Mouse (Mus musculus) embryo, embryonic 11 days (tissue): ENCODE results near the gene Olfr324.

Source experiments
- DNase-seq: peaks from one replicate; pipeline ENCODE4 v3.0.0-alpha.2; 2015

The Olfr324 gene

DNA sequence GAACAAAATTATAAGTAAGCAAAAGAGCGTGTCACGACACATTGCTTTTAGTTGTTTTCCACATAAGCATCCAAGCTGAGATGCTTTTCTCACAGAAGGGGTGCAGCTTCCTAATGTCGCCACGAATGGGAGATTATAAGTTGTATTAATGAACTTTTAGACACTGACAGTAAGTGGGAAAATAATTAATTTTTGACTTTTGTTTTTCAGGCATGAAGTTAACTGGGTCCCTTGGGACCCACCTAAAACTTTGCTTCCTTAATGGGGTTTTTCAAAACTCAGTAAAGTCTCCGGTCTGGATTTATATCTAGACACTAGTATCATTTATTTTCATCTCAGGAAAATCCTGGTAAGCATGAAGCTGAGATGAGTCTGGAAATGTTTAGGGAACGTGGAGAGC is at the start of gene Olfr324:
Gene Olfr324, plus strand, starts transcription at position 301 of the 400 bp plus-strand sequence.
- DNase-seq = no peak

DNA sequence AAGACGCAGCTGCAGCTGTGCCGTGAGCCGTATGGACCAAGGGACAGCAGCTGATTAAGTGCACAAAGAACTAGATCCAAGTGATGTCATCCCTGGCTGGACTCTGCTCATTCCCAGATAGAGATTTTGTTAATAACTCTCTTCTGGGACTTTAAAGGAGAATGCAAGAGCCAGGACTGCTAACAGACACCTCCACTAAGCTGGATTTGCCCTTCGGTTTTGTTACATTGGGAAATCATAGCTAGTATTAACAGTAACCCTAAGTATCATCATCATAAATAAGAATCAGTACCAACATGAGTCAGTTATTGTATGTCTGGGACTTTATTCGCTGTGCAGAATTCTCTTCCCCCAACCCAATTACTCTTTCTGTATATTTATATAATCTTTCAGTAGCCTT is 48.6 kb upstream of the Olfr324 start, which contains the start of gene Olfr329-ps:
Gene Olfr329-ps, minus strand, starts transcription at position 101 of the 400 bp plus-strand sequence.
- no peak for DNase-seq

DNA sequence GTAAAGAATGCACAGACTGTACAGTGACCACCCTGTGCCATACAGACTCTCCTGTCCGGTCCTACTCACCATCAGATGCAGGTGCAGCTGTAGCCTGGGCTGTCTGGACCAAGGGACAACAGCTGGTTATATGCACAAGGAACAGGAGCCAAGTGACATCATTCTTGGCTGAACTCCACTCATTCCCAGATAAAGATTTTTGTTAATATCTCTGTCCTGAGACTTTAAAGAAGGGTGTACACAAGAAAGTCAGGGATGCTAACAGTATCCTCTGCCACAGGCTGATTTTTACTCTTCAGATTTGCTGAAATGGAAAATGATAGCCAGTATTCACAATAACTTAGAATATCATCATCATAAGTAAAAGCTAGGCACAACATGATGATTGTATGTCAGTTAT is 39.4 kb upstream of the Olfr324 start, which contains the start of gene Olfr328:
Gene Olfr328, minus strand, starts transcription at position 101 of the 400 bp plus-strand sequence.
- DNase-seq = no peak

DNA sequence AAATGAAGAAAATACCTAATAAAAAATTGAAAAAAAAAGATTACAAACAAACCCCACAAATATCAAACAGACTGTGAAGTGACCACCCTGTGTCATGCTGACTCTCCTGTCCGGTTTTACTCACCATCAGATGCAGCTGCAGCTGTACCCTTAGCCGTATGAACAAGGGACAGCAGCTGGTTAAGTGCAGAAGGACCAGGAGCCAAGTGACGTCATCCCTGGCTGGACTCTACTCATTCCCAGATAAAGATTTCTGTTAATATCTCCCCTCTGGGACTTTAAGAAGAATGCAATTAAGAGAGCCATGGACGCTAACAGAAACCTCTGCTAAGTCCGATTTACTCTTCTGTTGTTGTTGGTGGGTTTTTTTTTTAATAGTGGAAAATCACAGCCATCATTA is 24.5 kb upstream of the Olfr324 start, which contains the start of gene Olfr224:
Gene Olfr224, minus strand, starts transcription at position 149 of the 400 bp plus-strand sequence.
- no peak for DNase-seq

DNA sequence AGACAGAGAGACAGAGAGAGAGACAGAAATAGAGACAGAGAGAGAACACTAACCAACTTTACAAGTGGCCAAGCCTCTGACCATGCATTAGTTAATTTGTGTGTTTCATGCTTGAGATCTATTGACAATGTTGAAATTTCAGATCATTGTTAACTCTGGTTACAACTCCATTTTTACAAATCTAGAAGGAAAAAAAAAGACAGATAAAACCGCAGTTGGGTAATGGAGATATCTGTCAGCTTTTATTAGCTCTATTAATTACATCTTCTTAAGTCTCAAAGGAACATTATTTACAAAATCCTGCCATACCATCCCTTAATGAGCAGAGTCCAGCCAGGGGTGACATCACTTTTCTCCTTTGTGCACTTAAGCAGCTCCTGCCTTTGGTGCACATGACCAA is 17.5 kb upstream of the Olfr324 start, which contains the start of gene Olfr325:
Gene Olfr325, plus strand, starts transcription at position 301 of the 400 bp plus-strand sequence.
- DNase-seq = no peak

DNA sequence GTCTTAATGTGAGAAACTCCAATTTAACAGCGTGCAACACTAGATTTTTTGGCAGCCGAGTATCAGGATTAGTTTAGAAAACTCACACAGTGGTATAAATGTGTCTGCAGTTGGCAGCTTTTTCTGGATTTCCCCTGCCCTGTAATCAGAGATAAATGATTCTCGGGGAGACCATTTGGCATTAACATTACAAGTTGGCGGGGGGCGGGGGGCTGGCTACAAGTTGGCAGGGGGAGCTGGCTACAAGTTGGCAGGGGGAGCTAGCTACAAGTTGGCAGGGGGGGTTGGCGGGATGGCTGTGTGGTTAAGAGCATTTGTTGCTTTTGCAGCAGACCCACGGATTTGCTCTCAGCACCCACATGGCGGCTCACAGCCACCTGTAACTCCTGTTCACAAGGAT is 16.3 kb upstream of the Olfr324 start:
- no peak for DNase-seq

DNA sequence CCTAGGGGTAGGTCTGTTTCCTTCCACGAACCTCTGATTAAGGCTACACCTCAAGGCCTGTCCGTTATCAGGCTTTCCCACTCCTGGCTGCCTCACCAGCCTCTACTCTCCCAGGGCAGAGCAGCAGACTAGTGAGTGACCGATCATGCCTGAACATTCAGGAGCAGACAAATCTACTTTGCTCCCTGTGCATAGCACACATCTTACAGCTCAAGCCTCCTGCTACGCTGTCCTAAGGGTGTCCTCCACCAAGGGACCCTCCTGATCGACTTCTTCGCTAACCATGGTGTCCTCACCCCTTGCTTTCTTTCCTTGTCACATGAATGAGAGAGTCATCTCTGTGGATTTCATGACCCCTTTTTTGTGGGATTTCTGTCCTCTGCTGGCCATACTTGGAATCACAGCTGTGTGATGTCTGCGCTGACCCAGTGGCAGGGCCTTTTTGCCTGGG is 7.0 kb upstream of the Olfr324 start:
- peak; percentile 43 for DNase-seq

DNA sequence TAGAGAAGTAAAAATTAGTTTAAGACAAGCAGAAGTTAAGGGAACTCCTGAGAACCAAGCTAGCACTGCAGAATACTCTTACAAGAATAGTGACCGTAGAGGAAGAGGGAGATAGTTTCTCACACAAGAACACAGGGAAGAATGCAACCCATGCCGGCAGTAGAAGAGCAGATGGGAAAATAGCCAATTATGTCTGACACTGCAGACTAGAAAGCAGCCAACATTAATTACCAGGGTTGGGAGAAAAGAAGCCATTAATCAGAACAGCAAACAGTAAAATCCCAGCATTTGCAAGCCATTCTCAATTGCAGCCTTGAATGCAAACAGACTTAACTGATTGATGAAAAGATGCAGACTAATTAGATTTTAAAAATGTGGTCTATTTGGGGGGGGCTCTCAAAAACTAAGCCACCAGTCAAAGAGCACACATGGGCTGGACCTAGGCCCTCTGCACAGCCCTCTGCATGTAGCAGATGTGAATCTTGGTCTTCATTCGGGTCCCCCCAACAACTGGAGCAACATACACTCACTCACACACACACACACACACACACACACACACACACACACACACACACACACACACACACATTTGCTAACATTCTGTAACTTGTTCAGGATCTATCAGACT is 6.2 kb upstream of the Olfr324 start:
- DNase-seq = no peak

DNA sequence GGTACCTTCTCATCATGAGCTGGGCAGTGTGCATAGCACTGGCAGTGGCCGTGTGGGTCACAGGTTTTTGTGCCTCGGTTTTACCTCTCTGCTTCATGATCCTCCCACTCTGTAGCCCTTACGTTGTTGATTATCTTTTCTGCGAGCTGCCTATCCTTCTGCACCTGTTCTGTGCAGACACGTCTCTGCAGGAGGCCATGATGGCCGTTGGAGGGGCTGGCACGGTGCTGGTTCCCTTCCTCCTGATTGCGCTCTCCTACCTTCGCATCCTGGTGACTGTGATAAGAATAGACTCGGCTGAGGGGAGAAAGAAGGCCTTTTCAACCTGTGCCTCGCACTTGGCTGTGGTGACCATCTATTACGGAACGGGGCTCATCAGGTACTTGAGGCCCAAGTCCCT is 2.9 kb downstream of the Olfr324 start:
- DNase-seq = no peak

DNA sequence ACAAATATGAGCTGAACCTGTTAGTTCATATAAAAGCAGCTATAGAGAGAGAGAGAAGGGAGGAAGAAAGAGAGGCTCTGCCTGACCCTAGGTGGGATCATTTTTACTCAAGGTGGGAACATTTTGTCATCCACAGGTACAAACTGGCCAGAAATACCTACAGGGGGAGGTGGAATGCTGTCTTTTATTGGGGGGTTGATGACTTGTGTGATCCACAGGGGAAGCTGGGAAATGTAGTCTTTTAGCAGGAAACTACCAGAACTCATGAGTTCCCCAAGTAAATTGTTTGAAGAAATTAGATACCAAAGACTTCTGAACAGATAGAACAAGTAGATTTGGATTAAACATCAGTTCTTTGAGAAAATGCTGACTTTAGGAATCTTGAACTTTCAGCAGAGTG is 7.1 kb downstream of the Olfr324 start:
- no peak for DNase-seq

DNA sequence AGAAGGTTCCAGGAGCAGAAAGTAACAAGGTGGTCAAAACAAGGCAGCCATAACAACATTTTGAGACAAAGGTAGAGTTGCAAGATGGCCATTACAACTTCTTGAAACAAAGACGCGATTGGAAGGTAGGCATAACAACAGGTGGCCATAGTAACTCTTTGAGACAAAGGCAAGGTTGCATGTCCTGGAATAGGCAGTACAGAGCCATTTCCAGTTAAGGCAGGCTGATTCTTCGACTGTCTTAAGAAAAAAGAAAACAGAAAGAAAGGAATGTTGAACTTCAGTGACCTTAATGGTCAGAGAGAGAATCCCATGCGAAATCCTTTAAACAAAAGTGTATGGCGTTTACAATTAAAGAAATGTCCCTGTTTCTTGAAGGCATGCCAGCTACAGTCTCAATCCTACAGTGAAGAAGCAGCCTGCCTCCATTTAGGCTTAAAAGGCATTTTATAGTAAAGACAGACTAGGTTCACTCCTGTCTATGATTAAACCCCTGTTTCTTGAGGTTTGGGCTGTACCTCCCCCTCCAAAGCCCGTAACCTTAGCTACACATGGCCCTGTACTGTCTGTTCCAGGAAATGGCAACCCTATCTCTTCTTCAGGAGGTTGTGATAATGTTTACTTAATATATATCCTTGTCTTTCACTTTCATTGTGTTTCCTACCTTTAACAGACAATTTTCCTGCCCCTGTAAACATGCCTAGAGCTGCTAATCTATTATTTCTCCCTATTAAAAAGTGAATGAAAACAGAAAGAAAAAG is 8.1 kb downstream of the Olfr324 start:
- DNase-seq = no peak

DNA sequence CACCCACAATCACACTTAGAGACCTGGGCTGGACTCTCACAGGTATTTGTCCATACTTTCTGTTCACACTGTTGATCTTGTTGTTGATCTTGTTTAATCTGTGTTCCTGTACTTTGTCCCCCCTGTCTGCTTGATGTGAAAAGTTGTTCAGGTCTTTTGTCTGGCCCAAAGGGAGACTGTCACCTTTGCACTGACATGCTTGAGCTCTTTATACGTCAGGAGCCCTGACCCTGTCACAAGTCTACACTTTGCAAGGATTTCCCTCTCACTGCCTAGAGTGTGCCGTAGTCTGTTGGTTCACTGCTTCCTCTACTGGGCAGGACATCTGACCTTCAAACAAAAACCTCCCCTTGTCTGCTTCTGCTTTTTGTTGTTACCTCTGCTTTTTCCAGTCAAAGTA is 9.8 kb downstream of the Olfr324 start:
- no peak for DNase-seq

DNA sequence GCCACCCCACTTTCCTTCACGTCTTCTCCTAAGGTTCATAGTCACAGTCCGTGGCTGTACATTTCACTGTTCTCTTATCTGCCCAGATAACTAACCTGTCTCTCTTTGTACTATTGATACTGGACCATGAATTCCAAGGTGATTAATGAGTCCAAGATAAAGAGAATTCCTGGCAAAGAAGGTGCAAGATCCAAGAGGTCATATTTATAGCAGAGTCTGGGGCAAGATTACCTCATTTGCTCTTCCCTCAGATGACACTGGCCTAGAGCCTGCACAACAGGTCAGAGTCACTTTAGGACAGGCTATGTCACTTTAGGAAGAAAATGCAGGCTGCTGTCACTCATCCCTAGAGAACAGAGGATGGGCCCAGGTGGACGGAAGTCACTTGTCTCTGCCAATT is 10.3 kb downstream of the Olfr324 start:
- DNase-seq = no peak

DNA sequence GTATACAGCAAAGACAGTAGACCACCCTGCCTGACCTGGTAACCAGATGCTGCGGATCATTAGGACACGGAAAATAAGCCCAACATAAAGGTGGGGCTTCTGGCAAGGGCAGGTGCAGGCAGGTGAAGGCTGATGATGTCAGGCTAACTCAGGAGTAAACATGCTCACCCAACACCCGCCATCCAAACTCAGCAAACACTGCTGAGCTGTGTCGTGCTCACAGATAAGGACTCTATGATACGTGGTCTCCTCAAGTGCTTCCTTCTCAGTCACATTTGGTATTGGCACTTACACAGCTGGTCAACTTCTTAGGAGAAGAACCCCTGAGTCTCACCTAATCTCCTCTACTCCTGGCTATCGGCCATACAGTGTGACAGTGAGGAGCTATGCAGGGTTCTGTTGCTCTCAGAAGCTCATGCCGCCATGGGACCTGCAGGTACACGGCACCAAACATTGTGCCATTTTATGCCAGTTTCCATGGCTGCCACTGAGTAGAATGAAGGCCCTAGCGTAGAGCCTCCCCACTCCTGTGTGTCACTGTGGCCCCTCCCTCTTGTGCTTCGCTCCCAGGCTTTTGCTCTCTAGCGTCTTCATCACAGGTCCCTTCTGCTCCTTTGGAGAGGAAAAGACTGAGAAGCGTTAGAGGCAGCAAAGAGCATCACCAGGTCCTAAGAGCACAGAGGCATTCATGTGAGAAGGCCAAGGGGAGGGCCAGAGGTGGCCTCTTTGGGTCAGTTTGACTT is 11.4 kb downstream of the Olfr324 start:
- DNase-seq = no peak

DNA sequence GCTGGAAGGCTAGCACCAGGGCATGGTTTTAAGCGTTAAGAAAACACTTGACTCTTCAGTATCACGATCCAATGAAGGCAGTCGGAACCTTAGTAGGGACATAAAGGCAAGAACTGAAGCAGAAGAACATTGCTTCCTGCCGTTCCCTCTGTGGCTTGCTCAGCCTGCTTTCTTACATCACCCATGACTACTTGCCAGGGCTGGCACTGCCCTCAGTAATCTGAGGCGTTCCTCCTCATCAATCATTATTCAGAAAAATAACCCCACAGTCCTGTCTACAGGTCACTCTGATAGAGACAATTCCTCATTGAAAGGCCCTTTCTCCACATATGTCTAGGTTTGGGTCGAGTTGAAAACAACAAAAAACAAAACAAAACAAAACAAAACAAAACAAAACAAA is 12.1 kb downstream of the Olfr324 start:
- no peak for DNase-seq

DNA sequence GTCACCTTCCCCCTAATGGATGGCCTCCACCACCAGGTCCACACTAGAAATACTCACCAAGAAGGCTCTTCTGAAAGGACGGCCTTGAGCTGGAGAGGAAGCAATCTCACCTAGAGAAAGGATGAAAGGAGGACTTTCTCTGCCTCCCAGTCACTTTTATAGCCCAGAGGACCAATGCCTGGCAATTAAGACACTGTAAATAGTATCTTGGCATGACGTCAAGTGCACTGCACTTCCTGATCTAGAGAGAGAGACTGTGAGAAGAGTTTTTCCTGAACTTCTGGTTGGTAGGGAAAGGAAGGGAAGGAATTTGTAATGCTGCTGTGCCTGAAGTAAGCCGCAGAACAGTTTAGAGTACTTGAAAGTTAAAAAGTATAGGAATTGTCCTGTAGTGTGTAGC is 18.4 kb downstream of the Olfr324 start:
- no peak for DNase-seq

DNA sequence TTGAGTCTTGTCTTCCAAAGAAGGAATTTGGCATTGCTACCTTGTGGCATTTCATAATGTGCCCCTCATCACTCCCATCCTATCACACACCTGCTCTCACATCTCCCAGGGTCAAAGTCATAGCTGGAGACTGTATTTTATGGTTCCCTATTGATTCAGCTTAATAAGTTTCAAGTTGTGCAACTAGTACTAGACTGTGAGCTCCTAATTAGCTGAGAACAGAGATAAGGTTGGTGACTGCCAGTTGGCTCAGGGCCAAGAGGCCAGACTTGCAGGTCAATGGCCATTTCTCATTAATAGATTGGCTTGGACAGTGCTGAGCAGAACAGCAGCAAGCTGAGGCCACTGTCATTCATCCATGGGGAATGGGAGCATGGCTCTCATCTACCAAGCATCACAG is 19.6 kb downstream of the Olfr324 start:
- no peak for DNase-seq

DNA sequence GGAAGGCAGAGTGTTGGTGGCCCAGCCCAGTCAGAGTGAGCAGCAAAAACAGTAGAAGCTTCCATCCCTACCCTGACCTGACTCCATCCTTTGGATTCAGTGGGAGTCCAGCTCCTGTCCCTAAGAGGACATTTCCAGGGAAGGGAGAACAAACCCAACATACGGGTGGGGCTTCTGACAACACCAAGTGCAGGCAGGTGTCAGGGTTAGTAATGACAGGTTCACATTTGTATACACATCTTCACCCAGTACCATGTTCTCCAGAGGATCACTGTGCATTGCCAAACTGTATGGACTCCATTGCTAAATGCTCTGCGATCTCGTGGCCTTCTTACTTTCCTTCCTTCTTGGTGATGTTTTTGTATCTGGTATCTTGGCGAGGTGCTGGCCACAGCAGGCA is 21.1 kb downstream of the Olfr324 start, which contains the start of gene 2210407C18Rik:
Gene 2210407C18Rik, minus strand, starts transcription at position 101 of the 400 bp plus-strand sequence.
- no peak for DNase-seq

DNA sequence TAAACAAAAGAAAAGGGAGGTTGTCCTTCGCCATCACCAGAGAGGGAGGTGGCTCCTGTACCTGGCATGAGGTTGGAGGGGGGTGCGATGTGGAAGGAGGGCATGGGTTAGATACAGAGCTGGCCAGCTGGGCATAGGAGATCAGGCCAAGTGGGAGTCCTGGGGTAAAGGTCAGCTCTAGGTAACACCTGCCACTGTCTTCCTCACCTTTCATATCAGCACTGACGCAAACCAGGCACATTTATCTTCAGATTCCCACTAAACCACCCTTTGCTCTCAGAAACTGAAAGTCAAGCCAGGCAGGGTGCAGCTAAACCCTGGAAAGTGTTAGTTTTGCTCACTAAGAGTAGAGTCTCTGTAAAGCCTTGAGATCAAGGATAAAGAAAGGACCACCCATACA is 23.5 kb downstream of the Olfr324 start:
- DNase-seq = no peak

DNA sequence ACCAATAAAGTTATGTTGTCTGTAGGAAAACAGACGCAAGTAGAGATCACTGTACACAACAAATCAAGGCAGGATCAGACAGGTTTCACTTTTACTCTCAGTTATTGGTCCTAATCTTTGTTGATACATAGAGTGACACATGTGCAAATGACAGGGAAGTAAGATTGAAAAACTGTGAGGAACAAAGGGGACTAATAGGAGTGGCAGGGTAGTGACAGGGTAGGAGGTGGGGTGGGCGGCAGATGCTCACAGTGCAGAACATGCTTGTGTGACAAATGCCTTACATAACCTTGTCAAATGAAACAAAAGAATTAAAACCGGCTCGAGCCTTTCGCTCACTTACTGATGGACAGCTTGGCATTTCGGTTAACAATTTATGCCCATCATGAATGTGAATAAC is 23.9 kb downstream of the Olfr324 start:
- no peak for DNase-seq

DNA sequence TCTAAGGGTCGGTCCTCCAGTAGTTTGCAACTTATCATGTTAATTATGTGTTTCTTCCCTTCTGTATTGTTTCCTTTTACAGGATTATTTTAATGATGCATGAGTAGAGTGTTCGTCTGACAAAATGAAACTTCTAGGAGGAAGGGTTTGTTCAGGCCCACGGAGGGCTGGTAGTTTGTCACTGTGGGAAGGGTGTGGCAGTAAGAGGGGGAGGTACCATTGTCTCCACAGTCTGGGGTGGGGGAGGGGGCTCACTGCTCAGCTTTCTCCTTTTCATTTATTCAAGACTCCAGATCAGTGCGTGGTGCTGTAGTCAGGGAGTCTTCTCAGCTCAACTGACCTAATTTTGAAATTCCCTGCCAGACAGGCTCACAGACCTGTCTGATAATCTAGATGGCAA is 31.2 kb downstream of the Olfr324 start:
- no peak for DNase-seq

DNA sequence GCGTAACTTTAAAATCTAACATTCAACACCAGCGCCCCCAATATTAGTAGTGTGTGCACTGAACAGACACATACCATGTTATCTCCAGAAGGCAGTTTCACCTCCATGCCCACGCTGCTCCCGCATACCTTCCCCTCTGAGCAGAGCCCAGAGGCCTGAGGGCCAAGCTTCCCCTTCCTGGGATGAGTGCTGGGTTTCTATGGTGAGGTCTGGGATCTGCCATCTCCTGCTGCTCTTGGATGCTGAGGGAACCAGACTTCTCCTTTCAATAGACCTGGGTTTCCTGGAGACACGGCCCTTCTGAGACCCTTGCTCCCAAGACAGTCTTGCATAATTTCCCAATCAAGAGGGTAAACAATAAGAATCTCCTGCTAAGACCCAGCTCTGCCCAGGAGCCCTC is 35.5 kb downstream of the Olfr324 start, which contains the start of gene Olfr323:
Gene Olfr323, minus strand, starts transcription at position 101 of the 400 bp plus-strand sequence.
- no peak for DNase-seq

DNA sequence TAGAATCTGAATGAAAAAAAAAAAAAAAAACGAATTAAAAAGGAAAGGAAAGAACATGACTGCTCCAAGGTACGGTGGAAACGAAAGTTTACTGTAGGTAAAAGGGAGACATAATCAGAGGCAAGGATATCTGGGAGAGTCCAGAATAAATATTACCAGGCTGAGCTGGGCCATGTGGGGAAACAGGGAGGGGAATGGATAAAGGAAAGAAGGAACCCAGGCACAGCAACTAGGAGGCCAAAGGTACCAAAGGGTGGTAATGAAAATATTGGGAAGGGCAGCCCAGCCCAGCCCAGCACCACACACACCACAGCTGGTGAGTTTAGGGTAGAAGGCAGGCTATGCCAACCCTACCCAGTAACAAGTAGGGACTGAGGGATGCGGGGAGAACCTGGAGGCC is 40.0 kb downstream of the Olfr324 start:
- DNase-seq = no peak
